Mouse (Mus musculus): ENCODE results near the gene Ndufb4.
A peak's percentile ranks its signal among the peaks of the same experiment; 100 is the strongest.

The Ndufb4 gene

GRCm38 (mm10) chr16:37634578-37634977, 19.7 kb downstream of the Ndufb4 start:
- peak; percentile 61 for DNase-seq

GRCm38 (mm10) chr16:37629011-37629410, 25.2 kb downstream of the Ndufb4 start:
- peak; percentile 31 for DNase-seq

GRCm38 (mm10) chr16:37628336-37628735, 25.9 kb downstream of the Ndufb4 start:
- peak; percentile 68 for DNase-seq

- peak; percentile 18 for DNase-seq
These were observed 27.8 kb downstream of the Ndufb4 start for GRCm38 (mm10) chr16:37626388-37626949.

GRCm38 (mm10) chr16:37622919-37623318, 31.3 kb downstream of the Ndufb4 start:
- peak; percentile 64 for DNase-seq

GRCm38 (mm10) chr16:37622403-37622802, 31.9 kb downstream of the Ndufb4 start:
- DNase-seq = peak; percentile 68

- peak; percentile 88 for DNase-seq
These were observed 36.6 kb downstream of the Ndufb4 start for GRCm38 (mm10) chr16:37617695-37618094.

- DNase-seq = peak; percentile 78
These were observed 38.1 kb downstream of the Ndufb4 start for GRCm38 (mm10) chr16:37616104-37616503.

GRCm38 (mm10) chr16:37615429-37615828, 38.8 kb downstream of the Ndufb4 start:
- DNase-seq = peak; percentile 57

- DNase-seq = no peak
These were observed 39.7 kb downstream of the Ndufb4 start for GRCm38 (mm10) chr16:37614540-37614939.

- peak; percentile 55 for DNase-seq
These were observed 42.2 kb downstream of the Ndufb4 start for GRCm38 (mm10) chr16:37612013-37612412.

GRCm38 (mm10) chr16:37611072-37611471, 43.2 kb downstream of the Ndufb4 start:
- peak; percentile 55 for DNase-seq

- DNase-seq = no peak
These were observed 43.9 kb downstream of the Ndufb4 start for GRCm38 (mm10) chr16:37610333-37610732.

- DNase-seq = peak; percentile 52
These were observed 50.0 kb downstream of the Ndufb4 start for GRCm38 (mm10) chr16:37604243-37604642.

- DNase-seq = no peak
These were observed 50.8 kb downstream of the Ndufb4 start for GRCm38 (mm10) chr16:37603431-37603830.

- peak; percentile 48 for DNase-seq
These were observed 54.9 kb downstream of the Ndufb4 start for GRCm38 (mm10) chr16:37599326-37599725.

GRCm38 (mm10) chr16:37598463-37598862, 55.8 kb downstream of the Ndufb4 start:
- peak; percentile 42 for DNase-seq

GRCm38 (mm10) chr16:37597412-37597811, 56.8 kb downstream of the Ndufb4 start:
- peak; percentile 45 for DNase-seq

Measured in heart, adult 11 months (tissue).